Mouse (Mus musculus) left cerebral cortex, adult 2 months (tissue): ENCODE results near the gene Ugt1a5. TPM values are rescaled to one million over a fixed set of nuclear protein-coding genes. Genes with fewer than 3 reads are reported as not detected.
"Not testable (repeated sequence)": the region's sequence is repeated elsewhere in the genome, so short reads cannot be mapped to it uniquely, and the experiment has no call there.

Source experiments
- DNase-seq, 2 experiments: peaks; one replicate each; pipeline ENCODE4 v3.0.0; 2021 to 2022; ENCODE audit warnings: low spot score in 2 of 2, mixed read lengths in 1 of 2; ENCODE audit errors: extremely low spot score in 1 of 2
- H3K27ac ChIP-seq: fragments of 200-600 bp; 2 replicates; pipeline ENCODE4 v1.8.1; 2022
- H3K4me3 ChIP-seq: fragments of 200-600 bp; 2 replicates; pipeline ENCODE4 v1.8.1; 2022
- CTCF ChIP-seq: fragments of 200-600 bp; IDR thresholded peaks from 2 replicates; pipeline ENCODE4 v1.8.1; 2022; ENCODE audit warnings: antibody characterized with exemption, mild to moderate bottlenecking, moderate library complexity
- intact Hi-C: fragments of 180-260 bp; cut with DNase I; formaldehyde crosslinking; loops from one replicate; pipeline ENCODE4 v1.15.1; 2025
- long read RNA-seq, 2 experiments: library from polyadenylated mRNA; stranded (forward); transcript quantifications; one replicate each; pipeline ENCODE4 v2.0.0; 2021; ENCODE audit warnings: borderline mapping rate in 2 of 2
- total RNA-seq, 2 experiments: library from RNA; stranded (reverse); gene quantifications; 2 replicates each; pipeline ENCODE4 v1.2.3; 2021

Ugt1a5 gene
- under 1 TPM in 1 of 2 experiments, not detected in 1; 0.34 TPM for total RNA-seq
- long read RNA-seq, experiment 1: 0 reads
- long read RNA-seq, experiment 2: 0 reads

DNA sequence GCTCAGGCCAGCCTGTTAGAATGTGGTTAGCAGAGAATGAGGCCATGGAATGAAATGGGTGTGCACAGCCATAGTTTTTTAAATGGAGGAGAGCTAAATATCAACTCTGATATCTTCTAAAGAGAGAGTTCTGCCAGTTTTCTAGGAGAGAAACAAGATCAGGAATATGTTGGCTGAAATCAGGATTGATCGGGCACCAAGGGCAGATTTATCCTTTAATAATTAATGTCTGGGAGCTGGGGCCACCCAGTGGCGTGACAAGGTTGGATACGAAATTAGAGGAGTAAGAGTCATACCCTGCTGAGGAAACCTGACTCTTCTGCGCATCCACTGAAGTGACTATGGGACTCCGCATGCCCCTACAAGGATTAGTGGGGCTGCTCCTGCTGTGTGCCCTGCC is at the start of gene Ugt1a5:
Ugt1a5 (plus strand) TSS at position 302 of the 400 bp plus-strand sequence.
- H3K27ac ChIP-seq: no peak within 1 kb of the TSS
- H3K4me3 ChIP-seq: no peak within 1 kb of the TSS
- no peak for DNase-seq
- no peak for TF ChIP-seq CTCF
- intact Hi-C loops: no loop called here

DNA sequence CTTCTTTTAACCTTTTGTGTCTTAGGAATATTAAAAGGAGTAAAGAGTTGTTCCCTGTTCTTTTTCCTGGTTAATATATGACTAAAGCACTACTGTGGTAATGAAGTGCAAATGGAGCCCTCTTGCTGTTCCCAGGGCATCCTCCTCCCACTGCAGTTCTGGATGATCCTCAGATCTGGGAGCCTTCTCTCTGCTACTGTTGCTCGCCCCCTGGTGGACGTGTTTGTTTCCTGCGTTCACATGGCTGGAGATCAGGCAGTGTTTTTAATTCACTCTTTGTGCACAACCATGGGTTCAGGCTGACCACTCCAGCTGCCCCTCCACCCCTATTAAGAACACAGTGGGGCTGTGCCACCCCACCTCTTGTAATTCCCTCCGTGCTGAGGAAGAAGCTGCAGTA is 45.3 kb upstream of the Ugt1a5 start:
- peak; percentile 19 for TF ChIP-seq CTCF
- H3K4me3 ChIP-seq, DNase-seq, H3K27ac ChIP-seq, intact Hi-C loops: not testable (repeated sequence)

DNA sequence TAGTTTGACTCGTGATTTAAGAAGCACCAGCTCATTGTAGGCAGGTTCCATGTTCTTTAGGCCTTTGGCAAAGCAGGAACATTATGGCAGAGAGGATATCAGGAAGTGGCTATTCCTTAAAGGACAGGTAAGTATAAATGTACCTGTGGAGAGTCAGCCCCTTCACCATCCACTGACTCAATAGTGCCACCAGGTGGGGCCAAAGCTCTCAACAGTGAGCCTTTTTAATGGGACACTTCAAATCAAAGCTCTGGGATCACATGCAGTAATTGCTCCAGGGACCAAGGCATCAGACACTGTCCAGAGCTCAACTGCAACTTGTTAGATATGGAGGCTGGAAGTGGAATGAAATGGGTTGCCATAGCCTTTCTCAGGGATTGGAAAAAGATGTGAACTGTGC is 44.3 kb upstream of the Ugt1a5 start:
- intact Hi-C loops, DNase-seq, H3K4me3 ChIP-seq, H3K27ac ChIP-seq: not testable (repeated sequence)
- TF ChIP-seq CTCF: peak; percentile 20

DNA sequence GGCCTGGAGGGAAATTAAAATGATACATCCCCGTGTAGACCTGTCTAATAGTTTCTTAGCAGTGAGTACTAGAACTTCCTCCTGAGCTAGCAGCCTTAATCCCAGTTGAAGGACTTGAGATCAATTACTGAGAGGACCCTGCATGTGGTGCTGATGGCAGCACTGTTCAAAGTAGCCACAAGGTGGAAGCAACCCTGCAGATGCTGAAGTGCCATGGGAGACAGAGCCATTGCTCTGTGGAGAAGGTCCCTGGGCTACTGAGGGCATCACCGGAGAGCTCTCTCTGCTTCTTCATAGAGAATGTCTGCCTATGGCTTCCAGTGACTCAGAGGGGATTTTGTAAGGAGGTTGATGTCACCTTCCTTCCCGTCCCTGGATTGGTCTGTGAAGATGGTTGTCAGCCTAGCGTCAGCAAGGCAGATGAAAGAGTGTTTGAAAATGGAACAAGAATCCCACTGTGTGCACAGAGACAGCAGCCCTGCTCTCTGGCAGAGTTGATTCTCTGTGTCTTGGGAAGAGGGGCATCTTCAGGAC is 39.9 kb upstream of the Ugt1a5 start:
- intact Hi-C loops, DNase-seq, H3K4me3 ChIP-seq, H3K27ac ChIP-seq: not testable (repeated sequence)
- TF ChIP-seq CTCF: peak; percentile 11

DNA sequence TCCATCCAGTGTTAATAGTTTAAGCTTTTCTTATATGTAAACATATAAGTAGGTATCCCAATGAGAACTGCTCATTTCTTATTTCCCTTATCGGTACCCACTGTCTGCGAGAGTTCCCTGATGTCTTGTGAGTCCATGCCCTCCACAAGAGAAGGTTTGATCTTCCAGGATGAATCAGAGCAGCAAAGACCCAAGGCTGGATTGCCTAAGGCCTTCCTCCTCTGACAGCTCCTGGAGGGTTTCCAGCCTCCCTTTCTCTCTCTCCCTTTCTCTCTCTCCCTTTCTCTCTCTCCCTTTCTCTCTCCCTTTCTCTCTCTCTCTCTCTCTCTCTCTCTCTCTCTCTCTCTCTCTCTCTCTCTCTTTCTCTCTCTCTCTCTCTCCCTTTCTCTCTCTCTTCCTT is 36.7 kb upstream of the Ugt1a5 start:
- H3K27ac ChIP-seq, DNase-seq, H3K4me3 ChIP-seq, intact Hi-C loops: not testable (repeated sequence)

DNA sequence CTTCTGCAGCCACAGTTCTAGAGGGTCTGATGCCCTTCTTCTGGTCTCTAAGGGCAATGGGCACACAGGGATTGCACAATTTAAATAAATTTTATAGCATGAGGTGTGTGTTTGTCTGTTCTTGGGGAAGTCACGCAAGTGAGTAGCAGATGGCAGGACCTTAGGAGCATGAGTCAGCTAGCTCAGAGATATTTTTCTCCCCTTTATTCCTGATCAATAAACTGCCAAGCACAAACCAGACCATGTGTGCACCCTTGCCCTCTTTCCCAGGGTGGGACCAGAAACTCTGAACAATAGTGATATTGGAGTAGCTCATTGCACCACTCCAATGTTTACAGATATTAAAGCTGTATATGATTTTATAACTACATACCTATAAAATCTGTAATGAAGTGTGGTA is 35.6 kb upstream of the Ugt1a5 start:
- H3K4me3 ChIP-seq, intact Hi-C loops, H3K27ac ChIP-seq, DNase-seq: not testable (repeated sequence)

DNA sequence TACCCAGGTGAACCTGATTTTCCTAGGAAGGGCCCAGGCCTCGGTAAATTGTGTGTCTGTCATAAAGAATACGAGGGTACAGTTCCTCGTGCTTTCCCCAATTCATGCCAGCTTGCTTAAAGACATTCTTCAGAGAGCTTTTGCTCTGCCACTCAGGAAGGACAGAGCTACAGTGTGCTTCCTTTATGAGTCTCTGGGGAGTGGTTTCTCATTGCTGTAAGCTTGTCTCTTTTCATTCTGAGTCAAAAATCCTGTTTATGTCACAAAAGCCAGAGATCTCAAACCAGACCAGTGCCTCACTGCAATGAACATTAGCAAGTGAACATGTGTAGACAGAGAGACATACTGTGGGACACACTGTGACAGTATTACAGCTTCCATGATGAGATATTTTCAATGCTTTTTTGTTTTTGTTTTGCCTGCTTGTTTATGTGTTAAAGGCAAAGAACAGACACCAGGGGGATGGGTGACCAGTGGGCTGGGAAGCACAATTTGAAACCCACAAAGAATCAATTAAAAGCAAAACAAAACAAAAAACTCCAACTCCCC is 31.8 kb upstream of the Ugt1a5 start:
- no peak overlapping the region for H3K27ac ChIP-seq
- no peak overlapping the region for H3K4me3 ChIP-seq
- TF ChIP-seq CTCF: no peak
- intact Hi-C loops: no loop called here
- DNase-seq: no peak

DNA sequence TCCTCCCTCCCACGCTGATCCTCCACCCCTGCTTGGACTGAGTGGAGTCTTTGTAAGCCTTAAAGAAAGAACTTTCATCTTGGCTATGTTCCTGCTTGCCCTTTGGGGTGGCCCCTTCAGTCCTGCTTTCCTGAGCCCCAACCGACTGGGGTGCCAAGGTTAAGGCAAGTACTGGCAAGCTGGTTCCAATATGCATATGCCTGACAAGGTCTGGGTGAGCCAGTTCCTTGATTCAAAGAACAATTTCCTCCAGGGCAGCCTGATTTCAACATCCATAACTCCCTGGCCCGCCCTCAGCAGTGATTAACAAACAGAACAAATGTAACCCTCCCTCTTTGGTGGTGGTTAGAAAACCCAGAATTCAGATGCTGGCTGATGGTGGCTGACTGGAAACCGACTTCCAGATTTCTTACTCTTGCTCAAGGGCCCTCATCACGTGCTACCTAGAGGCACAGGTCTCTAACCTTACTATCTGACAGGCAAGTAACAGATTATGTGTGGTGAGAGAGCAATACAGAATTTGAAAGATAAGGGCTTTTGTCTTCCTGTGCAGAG is 31.3 kb upstream of the Ugt1a5 start, which contains the start of gene Ugt1a6a:
Ugt1a6a (plus strand) TSS at position 353 of the 555 bp plus-strand sequence.
- H3K27ac ChIP-seq, DNase-seq, intact Hi-C loops, H3K4me3 ChIP-seq: not testable (repeated sequence)

DNA sequence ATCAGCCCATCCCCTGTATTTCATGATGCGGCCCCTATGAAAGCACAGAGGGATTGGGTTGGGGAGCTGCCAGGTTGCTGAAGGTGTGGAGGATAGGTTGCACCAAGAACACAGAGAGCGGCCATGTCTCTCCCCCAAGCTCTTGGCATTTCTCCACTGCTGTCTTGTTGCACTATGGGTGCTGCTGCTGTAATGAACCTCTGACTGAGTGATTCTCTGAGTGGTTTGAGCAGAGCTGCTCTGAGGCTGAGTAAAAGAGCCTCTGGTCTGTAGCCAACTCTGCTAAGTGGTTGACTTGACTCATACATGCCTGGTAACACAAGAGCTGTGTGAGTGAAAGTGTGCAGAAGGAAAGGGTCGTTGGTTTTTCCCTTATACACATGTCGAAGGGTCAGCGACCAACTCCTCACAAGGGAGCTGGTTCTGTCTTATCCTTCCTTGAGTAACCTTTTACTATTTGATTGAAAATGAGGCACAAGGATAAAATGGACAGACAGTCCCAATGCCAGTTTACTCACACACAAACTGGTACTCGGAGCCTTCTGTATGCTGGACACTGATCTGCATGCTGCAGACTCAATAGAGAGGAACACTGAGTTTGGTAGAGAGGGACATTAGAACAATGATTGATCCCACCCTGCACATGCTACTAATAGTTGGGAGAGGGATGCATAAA is 30.4 kb upstream of the Ugt1a5 start:
- DNase-seq, intact Hi-C loops, H3K4me3 ChIP-seq, H3K27ac ChIP-seq: not testable (repeated sequence)

DNA sequence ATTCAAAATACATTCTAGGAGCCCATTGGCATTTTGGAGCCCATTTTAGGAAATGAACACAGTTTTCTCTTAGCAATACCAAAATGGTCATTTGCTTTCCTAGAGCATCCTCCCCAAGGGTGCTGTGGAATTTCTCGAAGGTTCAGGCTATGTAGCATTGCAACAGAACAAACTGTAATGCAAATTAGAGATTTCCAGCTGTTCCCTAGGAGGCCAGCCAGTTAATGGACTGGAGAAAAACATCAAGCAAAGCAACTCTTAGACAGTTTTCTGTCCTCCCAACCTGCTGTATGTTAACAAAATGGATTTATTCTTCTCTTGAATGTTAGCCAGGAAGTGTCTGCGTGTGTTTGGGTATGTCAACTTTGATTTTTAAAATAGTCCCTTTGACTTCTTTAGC is 29.2 kb upstream of the Ugt1a5 start:
- no peak for DNase-seq
- intact Hi-C loops: no loop called here
- no peak for TF ChIP-seq CTCF

DNA sequence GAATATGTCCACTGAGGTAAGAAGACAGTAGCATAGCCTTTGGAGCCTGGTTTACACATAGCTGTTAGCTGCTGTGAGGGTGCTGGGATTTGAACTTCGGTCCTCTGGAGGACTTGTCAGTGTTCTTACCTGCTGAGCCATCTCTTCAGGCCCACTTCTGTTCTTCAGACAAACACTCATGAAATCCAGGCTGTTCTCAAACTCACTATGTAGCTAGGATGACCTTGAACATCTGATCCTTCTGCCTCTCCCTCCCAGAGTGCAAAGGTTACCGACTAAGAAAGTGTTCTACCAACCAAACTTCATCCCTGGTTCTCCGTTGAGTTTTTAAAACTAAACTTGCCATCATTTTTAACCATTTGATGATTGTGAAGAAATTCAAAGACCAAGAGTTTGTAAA is 28.5 kb upstream of the Ugt1a5 start:
- TF ChIP-seq CTCF: no peak
- no peak for DNase-seq
- no peak overlapping the region for H3K4me3 ChIP-seq
- intact Hi-C loops: no loop called here
- H3K27ac ChIP-seq: no peak overlapping the region

More for the DNA sequence above, 29.2 kb upstream of the Ugt1a5 start:
- Histone ChIP-seq H3K27ac (no peak overlapping the region), H3K4me3 (no peak overlapping the region)

DNA sequence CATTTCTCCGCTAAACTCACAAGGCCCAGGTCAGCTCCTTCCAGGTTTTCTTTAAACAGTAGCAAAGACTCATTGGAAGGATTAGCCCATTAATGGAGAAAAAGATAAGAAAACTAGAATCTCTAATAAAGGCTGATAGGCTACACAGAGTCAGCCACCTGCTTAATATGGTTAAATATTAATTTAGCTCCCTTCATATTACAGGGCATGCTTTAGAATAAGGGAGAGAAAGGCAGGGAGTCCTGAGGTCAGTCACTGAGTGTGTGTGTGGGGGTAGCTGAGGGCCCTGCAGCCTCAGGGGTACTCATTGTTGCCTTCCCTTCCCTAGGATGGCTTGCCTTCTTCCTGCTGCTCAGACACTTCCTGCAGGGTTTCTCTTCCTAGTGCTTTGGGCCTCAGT is 27.7 kb upstream of the Ugt1a5 start:
- Histone ChIP-seq H3K27ac (no peak overlapping the region), H3K4me3 (no peak overlapping the region)
- DNase-seq: no peak
- no peak for TF ChIP-seq CTCF
- intact Hi-C loops: no loop called here

DNA sequence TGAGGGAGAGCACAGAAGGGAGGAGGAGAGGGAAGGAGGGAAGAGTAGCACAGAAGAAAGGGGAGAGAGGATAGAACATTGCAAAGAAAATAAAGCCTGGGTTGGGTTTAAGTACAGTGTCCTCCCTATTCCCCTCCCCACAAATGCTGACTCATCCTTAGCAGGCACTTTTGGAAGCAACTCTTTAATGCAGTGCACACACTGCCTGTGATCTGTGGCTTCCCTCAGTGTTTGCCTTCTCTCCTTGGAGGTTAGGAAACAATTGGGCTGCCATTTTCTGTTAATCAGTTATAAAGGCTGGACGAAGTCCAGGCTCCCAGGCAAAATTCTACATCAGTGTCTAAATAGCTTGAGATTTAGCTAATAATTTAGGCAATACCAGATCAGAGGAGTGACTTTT is 25.3 kb upstream of the Ugt1a5 start:
- intact Hi-C loops, H3K27ac ChIP-seq, H3K4me3 ChIP-seq, DNase-seq: not testable (repeated sequence)
